Mouse (Mus musculus) cerebellum, adult 18-20 months (tissue): Measurements from ENCODE around the gene Ppfibp2.
A peak's percentile ranks its signal among the peaks of the same experiment; 100 is the strongest.

Experiments used
- DNase-seq, 2 experiments: peaks; one replicate each; pipeline ENCODE4 v3.0.0; 2021

Gene Ppfibp2

GRCm38 (mm10) chr7:107664063-107665056, 69.4 kb downstream of the Ppfibp2 start:
- no peak for DNase-seq

- no peak for DNase-seq
Observed at GRCm38 (mm10) chr7:107665221-107665585, 70.2 kb downstream of the Ppfibp2 start.

- DNase-seq = peak; percentile 6 to 13
Observed at GRCm38 (mm10) chr7:107665586-107666261, 70.7 kb downstream of the Ppfibp2 start.

GRCm38 (mm10) chr7:107666262-107666902, 71.4 kb downstream of the Ppfibp2 start:
- no peak for DNase-seq

- no peak for DNase-seq
Observed at GRCm38 (mm10) chr7:107668514-107668913, 73.5 kb downstream of the Ppfibp2 start.

GRCm38 (mm10) chr7:107675224-107675623, 80.2 kb downstream of the Ppfibp2 start:
- DNase-seq = no peak

GRCm38 (mm10) chr7:107680151-107680852, 85.3 kb downstream of the Ppfibp2 start:
- no peak for DNase-seq

- no peak for DNase-seq
Observed at GRCm38 (mm10) chr7:107681306-107681705, 86.3 kb downstream of the Ppfibp2 start.

- DNase-seq = no peak
Observed at GRCm38 (mm10) chr7:107683162-107683561, 88.2 kb downstream of the Ppfibp2 start.

GRCm38 (mm10) chr7:107683622-107684021, 88.6 kb downstream of the Ppfibp2 start:
- no peak for DNase-seq

- no peak for DNase-seq
Observed at GRCm38 (mm10) chr7:107685238-107685954, 90.4 kb downstream of the Ppfibp2 start.

GRCm38 (mm10) chr7:107685955-107686285, 90.9 kb downstream of the Ppfibp2 start:
- DNase-seq = no peak

- no peak for DNase-seq
Observed at GRCm38 (mm10) chr7:107687412-107687811, 92.4 kb downstream of the Ppfibp2 start.

- DNase-seq = no peak
Observed at GRCm38 (mm10) chr7:107688040-107688439, 93.0 kb downstream of the Ppfibp2 start.

- no peak for DNase-seq
Observed at GRCm38 (mm10) chr7:107690426-107691221, 95.6 kb downstream of the Ppfibp2 start.

GRCm38 (mm10) chr7:107691493-107691892, 96.5 kb downstream of the Ppfibp2 start:
- DNase-seq = no peak

- no peak for DNase-seq
Observed at GRCm38 (mm10) chr7:107694254-107694947, 99.4 kb downstream of the Ppfibp2 start.

GRCm38 (mm10) chr7:107697066-107697465, 102.1 kb downstream of the Ppfibp2 start:
- DNase-seq = no peak

GRCm38 (mm10) chr7:107699926-107700325, 104.9 kb downstream of the Ppfibp2 start:
- no peak for DNase-seq

- no peak for DNase-seq
Observed at GRCm38 (mm10) chr7:107700646-107701045, 105.6 kb downstream of the Ppfibp2 start.
